Mouse (Mus musculus): ENCODE measurements around the gene Lmod2.

- no peak for TF ChIP-seq EP300 (IDR thresholded peaks at IDR 0.05; ENCODE audit: low read depth)
- no peak for TF ChIP-seq CTCF (IDR thresholded peaks at IDR 0.05; ENCODE audit: low read depth)
Measured at GRCm38 (mm10) chr6:24564886-24565285, 32.7 kb upstream of the Lmod2 start.

All from liver, embryonic 14.5 days (tissue).